Mouse (Mus musculus): Measurements from ENCODE around the gene Lbh. TPM values are rescaled to one million over a fixed set of nuclear protein-coding genes. Genes with fewer than 3 reads are reported as not detected.
A peak's percentile ranks its signal among the peaks of the same experiment; 100 is the strongest.

The Lbh gene
- polyA plus RNA-seq, 1 experiment, result 4.9 TPM

GRCm38 (mm10) chr17:72914082-72914481 lies 4.0 kb upstream of the Lbh start:
- Histone ChIP-seq H3K4me1 (ENCODE audit: control insufficient read depth, insufficient read depth, low read length) (no peaks in the 10 kb centered on the region), H3K27me3 (ENCODE audit: control insufficient read depth, insufficient read depth, low read length, poor library complexity, severe bottlenecking) (peaks cover 4% of the 10 kb centered on the region; the same call in 1 of the 2 replicates), H3K9me3 (replicated peaks; ENCODE audit: control insufficient read depth, insufficient read depth, low read length, poor library complexity, severe bottlenecking) (no peaks in the 10 kb centered on the region), H3K9ac (ENCODE audit: low read depth, poor library complexity, severe bottlenecking) (no peak overlapping the region), H3K36me3 (ENCODE audit: control insufficient read depth, insufficient read depth, low read length, poor library complexity, severe bottlenecking) (no peaks in the 10 kb centered on the region), H3K27ac (ENCODE audit: insufficient read depth, low read length) (no peak overlapping the region), H3K4me3 (ENCODE audit: low read depth, low read length) (no peak overlapping the region)
- TF ChIP-seq POLR2A (IDR thresholded peaks at IDR 0.05; ENCODE audit: insufficient read depth, low read length), result no peak
- TF ChIP-seq CTCF (IDR thresholded peaks at IDR 0.05; ENCODE audit: low read depth, low read length), result no peak
- no peak for TF ChIP-seq EP300 (IDR thresholded peaks at IDR 0.05; ENCODE audit: insufficient read depth, low read depth, low read length)

- no peak for TF ChIP-seq EP300 (IDR thresholded peaks at IDR 0.05; ENCODE audit: insufficient read depth, low read depth, low read length)
- no peak for TF ChIP-seq POLR2A (IDR thresholded peaks at IDR 0.05; ENCODE audit: insufficient read depth, low read length)
- TF ChIP-seq CTCF (IDR thresholded peaks at IDR 0.05; ENCODE audit: low read depth, low read length), result peak; percentile 19
- Histone ChIP-seq H3K9me3 (replicated peaks; ENCODE audit: control insufficient read depth, insufficient read depth, low read length, poor library complexity, severe bottlenecking) (no peaks in the 10 kb centered on the region), H3K9ac (ENCODE audit: low read depth, poor library complexity, severe bottlenecking) (peak overlapping the region; percentile 13), H3K4me1 (ENCODE audit: control insufficient read depth, insufficient read depth, low read length) (no peaks in the 10 kb centered on the region), H3K27ac (ENCODE audit: insufficient read depth, low read length) (no peak overlapping the region), H3K27me3 (ENCODE audit: control insufficient read depth, insufficient read depth, low read length, poor library complexity, severe bottlenecking) (peaks cover 10% of the 10 kb centered on the region), H3K36me3 (ENCODE audit: control insufficient read depth, insufficient read depth, low read length, poor library complexity, severe bottlenecking) (no peaks in the 10 kb centered on the region), H3K4me3 (ENCODE audit: low read depth, low read length) (peak overlapping the region; percentile 74)
These were observed 669 bp upstream of the Lbh start for GRCm38 (mm10) chr17:72917241-72918030.

GRCm38 (mm10) chr17:72918571-72919541 lies 751 bp downstream of the Lbh start:
- no peak overlapping the region for H3K27ac ChIP-seq (ENCODE audit: insufficient read depth, low read length)
- no peaks in the 10 kb centered on the region for H3K36me3 ChIP-seq (ENCODE audit: control insufficient read depth, insufficient read depth, low read length, poor library complexity, severe bottlenecking)
- TF ChIP-seq CTCF (IDR thresholded peaks at IDR 0.05; ENCODE audit: low read depth, low read length) (no peak), EP300 (IDR thresholded peaks at IDR 0.05; ENCODE audit: insufficient read depth, low read depth, low read length) (no peak), POLR2A (IDR thresholded peaks at IDR 0.05; ENCODE audit: insufficient read depth, low read length) (no peak)
- H3K9ac ChIP-seq (ENCODE audit: low read depth, poor library complexity, severe bottlenecking), result peak overlapping the region; percentile 13
- peaks cover 10% of the 10 kb centered on the region for H3K27me3 ChIP-seq (ENCODE audit: control insufficient read depth, insufficient read depth, low read length, poor library complexity, severe bottlenecking)
- no peaks in the 10 kb centered on the region for H3K4me1 ChIP-seq (ENCODE audit: control insufficient read depth, insufficient read depth, low read length)
- H3K4me3 ChIP-seq (ENCODE audit: low read depth, low read length), result peak overlapping the region; percentile 74
- no peaks in the 10 kb centered on the region for H3K9me3 ChIP-seq (replicated peaks; ENCODE audit: control insufficient read depth, insufficient read depth, low read length, poor library complexity, severe bottlenecking)

- Histone ChIP-seq H3K27me3 (ENCODE audit: control insufficient read depth, insufficient read depth, low read length, poor library complexity, severe bottlenecking) (peaks cover 10% of the 10 kb centered on the region), H3K27ac (ENCODE audit: insufficient read depth, low read length) (no peak overlapping the region), H3K9ac (ENCODE audit: low read depth, poor library complexity, severe bottlenecking) (no peak overlapping the region; the same call in 1 of the 2 replicates), H3K4me3 (ENCODE audit: low read depth, low read length) (peak overlapping the region; percentile 74; the same call in 1 of the 2 replicates), H3K4me1 (ENCODE audit: control insufficient read depth, insufficient read depth, low read length) (no peaks in the 10 kb centered on the region), H3K9me3 (replicated peaks; ENCODE audit: control insufficient read depth, insufficient read depth, low read length, poor library complexity, severe bottlenecking) (no peaks in the 10 kb centered on the region), H3K36me3 (ENCODE audit: control insufficient read depth, insufficient read depth, low read length, poor library complexity, severe bottlenecking) (no peaks in the 10 kb centered on the region)
- no peak for TF ChIP-seq POLR2A (IDR thresholded peaks at IDR 0.05; ENCODE audit: insufficient read depth, low read length)
These were observed 1.5 kb downstream of the Lbh start for GRCm38 (mm10) chr17:72919641-72920040.

GRCm38 (mm10) chr17:72920430-72920829 lies 2.3 kb downstream of the Lbh start:
- H3K27ac ChIP-seq (ENCODE audit: insufficient read depth, low read length), result no peak overlapping the region
- H3K4me1 ChIP-seq (ENCODE audit: control insufficient read depth, insufficient read depth, low read length), result no peaks in the 10 kb centered on the region
- no peaks in the 10 kb centered on the region for H3K9me3 ChIP-seq (replicated peaks; ENCODE audit: control insufficient read depth, insufficient read depth, low read length, poor library complexity, severe bottlenecking)
- no peak overlapping the region for H3K9ac ChIP-seq (ENCODE audit: low read depth, poor library complexity, severe bottlenecking)
- TF ChIP-seq EP300 (IDR thresholded peaks at IDR 0.05; ENCODE audit: insufficient read depth, low read depth, low read length), result no peak
- TF ChIP-seq CTCF (IDR thresholded peaks at IDR 0.05; ENCODE audit: low read depth, low read length), result no peak
- no peak for TF ChIP-seq POLR2A (IDR thresholded peaks at IDR 0.05; ENCODE audit: insufficient read depth, low read length)
- H3K36me3 ChIP-seq (ENCODE audit: control insufficient read depth, insufficient read depth, low read length, poor library complexity, severe bottlenecking), result no peaks in the 10 kb centered on the region
- H3K27me3 ChIP-seq (ENCODE audit: control insufficient read depth, insufficient read depth, low read length, poor library complexity, severe bottlenecking), result peaks cover 10% of the 10 kb centered on the region
- H3K4me3 ChIP-seq (ENCODE audit: low read depth, low read length), result no peak overlapping the region

All from ES-Bruce4 (cell line).